Comparison of ENCODE assay signal across 14 mouse cellular contexts in the genomic region with DNA sequence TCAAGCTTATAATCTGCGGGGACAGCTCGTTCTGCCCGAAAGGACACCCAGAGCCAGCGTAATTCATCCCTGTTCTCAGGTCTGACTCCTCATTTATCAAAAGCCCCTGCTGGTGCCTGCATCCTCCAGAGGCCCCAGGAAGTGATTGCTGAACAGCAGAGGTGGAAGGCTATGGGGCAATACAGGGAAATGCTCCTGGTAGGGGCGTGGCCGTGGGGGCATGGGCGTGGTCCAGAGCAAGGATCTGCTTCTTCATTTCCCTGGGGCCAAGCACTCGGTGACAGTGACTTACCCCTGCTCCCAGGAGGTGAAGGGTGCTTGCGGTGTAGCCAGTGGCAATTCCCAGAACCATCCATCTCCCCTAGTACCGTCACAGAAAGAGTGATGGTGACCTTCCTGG.
A peak's percentile ranks its signal among the peaks of the same experiment; 100 is the strongest.
DNase-seq lines count a peak whose midpoint lies in the region; ATAC-seq and TF ChIP-seq lines count a peak whose summit lies in the region.
"Had no signal": no experiment of that assay in that cellular context is flagged by ENCODE, and none has a peak within 500 bp of the region (broad histone marks: within the 10 kb centered on the region; RNA-seq: fewer than 3 reads in every experiment).

No protein-coding gene starts in this region.

- WGBS in liver, postnatal 0 days (ENCODE audit: insufficient replicate concordance), result 38% methylated on average over 10 of the region's 10 CpGs

- H3K27me3 ChIP-seq in liver, postnatal 0 days (ENCODE audit: insufficient read depth, low read length), result no peaks in the 10 kb centered on the region
- no peaks in the 10 kb centered on the region for H3K27me3 ChIP-seq in splenic B cell, adult 2 months (ENCODE audit: control insufficient read depth, insufficient read depth, low read length, poor library complexity, severe bottlenecking)
- H3K27me3 ChIP-seq: lung, embryonic 15.5 days had no signal

- H3K4me3 ChIP-seq in liver, postnatal 0 days (ENCODE audit: low read depth, low read length), result no peak overlapping the region
- H3K4me3 ChIP-seq: forebrain, embryonic 12.5 days; lung, embryonic 15.5 days; myocyte had no signal

- peak overlapping the region; percentile 13; the same call in 1 of the 2 replicates for H3K4me2 ChIP-seq in liver, postnatal 0 days (ENCODE audit: low read depth, low read length)
- H3K4me2 ChIP-seq: forebrain, embryonic 12.5 days; lung, embryonic 15.5 days had no signal

- H3K9ac ChIP-seq in liver, postnatal 0 days (replicated peaks), result no peak overlapping the region
- H3K9ac ChIP-seq: forebrain, embryonic 12.5 days; lung, embryonic 15.5 days had no signal

- no peak for TF ChIP-seq EP300 in liver, postnatal 0 days (IDR thresholded peaks at IDR 0.05; ENCODE audit: low read depth)

- DNase-seq in spleen, postnatal 4 days (ENCODE audit: low spot score in 2 of 2), result peak; percentile 69 to 80
- no peak for DNase-seq in spleen, adult 12 weeks (ENCODE audit: low spot score)
- DNase-seq in liver, postnatal 0 days, result peak; percentile 73
- DNase-seq in splenic B cell, adult 2 months (ENCODE audit: low read depth, low spot score), result peak; percentile 15
- DNase-seq in right cerebral cortex, postnatal 4 days, result no peak
- no peak for DNase-seq in adipocyte (ENCODE audit: low spot score)
- no peak for DNase-seq in ovary, postnatal 14 days (ENCODE audit: low spot score)
- DNase-seq: gastrocnemius, postnatal 25 days; heart, postnatal 14 days; kidney, postnatal 10 days had no signal

- peaks cover 34% of the 10 kb centered on the region for H3K4me1 ChIP-seq in liver, postnatal 0 days (ENCODE audit: insufficient read depth)

- no peaks in the 10 kb centered on the region for H3K36me3 ChIP-seq in liver, postnatal 0 days (replicated peaks; ENCODE audit: insufficient read depth, low read length)
- H3K36me3 ChIP-seq in splenic B cell, adult 2 months (ENCODE audit: control insufficient read depth, insufficient read depth, low read length, poor library complexity, severe bottlenecking), result no peaks in the 10 kb centered on the region
- H3K36me3 ChIP-seq: forebrain, embryonic 12.5 days; lung, embryonic 15.5 days had no signal

- no peak overlapping the region for H3K27ac ChIP-seq in liver, postnatal 0 days (ENCODE audit: low read depth)
- H3K27ac ChIP-seq: forebrain, embryonic 12.5 days; lung, embryonic 15.5 days had no signal

- peak; percentile 34 to 47; a peak in 1 of 4 replicates for ATAC-seq in hematopoietic stem cell, adult 5-6 weeks (replicated peaks in 1 of 2; ENCODE audit: insufficient read depth in 1 of 2, low FRiP score in 2 of 2, low TSS enrichment in 1 of 2, low read depth in 1 of 2, poor library complexity in 2 of 2, severe bottlenecking in 2 of 2)
- ATAC-seq in liver, postnatal 0 days, result peak; percentile 50; the same call in 1 of the 2 replicates

- TF ChIP-seq CTCF in liver, postnatal 0 days (IDR thresholded peaks at IDR 0.05; ENCODE audit: low read depth), result no peak

- no peaks in the 10 kb centered on the region for H3K9me3 ChIP-seq in liver, postnatal 0 days (ENCODE audit: low read length)
- H3K9me3 ChIP-seq: forebrain, embryonic 12.5 days; lung, embryonic 15.5 days had no signal

Comparison
In these comparisons a context has a peak if more than half of its experiments do, and no peak if none do; other contexts are left out.
1. DNase-seq: peak in spleen, postnatal 4 days (2 of 2), liver, postnatal 0 days (single experiment) and splenic B cell, adult 2 months (single experiment); none in spleen, adult 12 weeks (single experiment), right cerebral cortex, postnatal 4 days (single experiment), adipocyte (single experiment) and ovary, postnatal 14 days (single experiment).